Mouse (Mus musculus): ENCODE results near the gene 4930432M17Rik.

The 4930432M17Rik gene

DNA sequence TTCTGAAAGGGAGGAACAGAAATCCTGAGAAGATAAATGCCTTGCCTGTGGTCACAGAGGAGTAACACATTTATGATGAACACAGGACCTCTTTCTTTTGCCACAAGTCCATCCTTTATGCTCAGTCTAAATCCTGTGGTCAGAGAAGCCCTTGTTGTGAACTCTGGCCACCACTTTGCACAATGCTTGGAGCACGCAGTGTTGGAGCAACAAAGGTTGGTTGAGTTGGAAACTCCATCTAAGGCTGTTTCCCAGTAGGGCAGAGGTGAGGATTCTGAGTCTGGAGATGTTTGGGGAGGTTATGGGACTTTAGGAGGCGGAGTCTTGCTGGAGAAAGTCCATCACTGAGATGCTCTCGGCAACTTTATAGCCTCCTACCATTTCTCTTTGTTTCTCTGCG lies 36.5 kb downstream of the 4930432M17Rik start:
- no peak for DNase-seq (ENCODE audit: low spot score in 2 of 2)

DNA sequence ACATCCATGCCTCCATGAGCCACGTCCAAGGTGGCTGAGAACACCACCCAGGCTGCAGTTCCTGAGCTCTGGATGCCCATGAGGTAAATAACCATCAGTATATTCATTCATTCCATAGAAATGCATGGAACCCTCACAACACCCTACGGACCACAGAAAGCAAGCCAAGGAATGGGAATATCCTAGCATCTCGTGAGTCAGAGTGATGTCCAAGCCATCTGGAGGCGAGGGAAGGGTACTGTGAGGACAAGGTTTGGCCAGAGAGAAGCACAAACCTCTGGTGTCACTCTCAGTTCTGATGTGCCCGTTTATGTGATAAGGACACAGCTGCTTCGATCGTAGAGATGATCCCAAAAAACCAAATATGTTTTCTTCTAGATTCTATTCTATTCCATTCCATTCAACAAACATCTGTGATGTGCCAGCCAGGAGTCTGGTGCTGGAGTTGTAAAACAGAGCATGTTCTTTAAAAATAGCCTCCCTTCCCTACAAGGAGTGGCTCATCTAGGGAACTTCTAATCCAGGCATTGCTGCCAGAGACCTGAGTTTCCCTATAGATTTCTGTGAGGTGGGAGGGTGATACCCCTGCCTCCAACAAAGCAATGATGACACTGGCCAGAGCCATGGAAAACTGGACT lies 40.5 kb downstream of the 4930432M17Rik start:
- DNase-seq (ENCODE audit: low spot score in 2 of 2) = no peak

DNA sequence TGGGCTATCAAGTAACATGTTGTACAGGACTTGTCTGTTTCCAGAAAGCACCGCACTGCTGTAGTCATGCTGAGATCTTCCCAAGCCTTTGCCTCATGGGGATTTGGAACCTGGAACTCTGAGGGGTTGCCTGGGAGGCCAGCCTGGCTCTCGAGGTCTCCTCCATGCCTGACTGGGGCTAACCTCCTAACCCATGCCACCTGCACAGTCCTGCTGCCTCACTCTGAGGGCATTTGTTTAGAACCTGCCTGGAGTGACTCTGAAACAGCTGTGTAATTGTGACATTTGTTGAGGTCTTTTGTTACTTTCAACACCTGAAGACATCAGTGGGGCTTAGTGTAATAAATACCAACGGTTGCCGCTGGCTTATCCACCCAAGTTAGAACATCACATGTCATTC lies 41.7 kb downstream of the 4930432M17Rik start:
- no peak for DNase-seq (ENCODE audit: low spot score in 2 of 2)

DNA sequence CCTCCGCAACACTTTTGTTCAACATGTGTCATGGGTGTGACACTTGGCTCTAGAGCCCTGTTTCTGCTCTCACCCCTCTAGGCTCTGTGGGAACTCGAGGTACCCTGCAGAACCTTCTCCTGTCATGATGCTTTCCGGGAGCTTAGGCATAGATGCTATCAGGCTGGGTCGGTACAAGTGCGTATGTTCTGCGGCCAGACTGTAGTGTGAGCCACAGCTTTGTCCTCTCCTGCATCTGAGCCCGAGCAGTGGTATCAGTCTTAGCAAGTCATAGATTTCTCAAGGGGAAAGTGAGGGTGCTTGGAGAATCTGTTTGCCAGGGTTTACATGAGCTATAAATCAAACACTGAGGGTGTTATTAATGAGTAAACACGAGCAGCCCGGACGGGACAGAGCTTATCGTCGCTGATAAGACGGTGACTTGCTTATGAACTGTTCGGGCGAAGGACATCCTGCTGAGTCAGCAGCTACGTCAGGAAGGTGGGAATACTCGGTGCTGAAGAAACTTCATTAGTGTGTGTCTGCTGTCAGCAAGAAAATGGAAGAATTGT lies 42.7 kb downstream of the 4930432M17Rik start:
- no peak for DNase-seq (ENCODE audit: low spot score in 2 of 2)

DNA sequence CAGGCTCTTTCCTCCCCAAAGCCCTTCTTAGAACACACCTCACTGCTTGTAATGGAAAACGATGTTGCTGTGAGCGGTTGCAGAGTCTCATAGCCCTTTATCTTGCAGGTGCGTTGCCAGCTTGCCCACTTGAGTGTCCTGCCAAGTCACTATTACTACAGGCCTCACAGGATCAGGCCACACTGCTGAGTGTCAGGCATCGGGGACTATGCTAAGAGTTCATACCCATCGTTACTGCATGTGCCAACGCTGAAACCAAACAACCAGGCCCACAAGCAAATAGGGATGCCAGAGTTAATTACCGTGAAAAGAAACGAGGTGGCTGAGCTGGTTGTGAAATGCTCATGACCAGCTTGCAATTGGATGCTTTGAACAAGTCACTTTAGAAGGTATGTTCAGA lies 43.3 kb downstream of the 4930432M17Rik start:
- DNase-seq (ENCODE audit: low spot score in 2 of 2) = no peak

DNA sequence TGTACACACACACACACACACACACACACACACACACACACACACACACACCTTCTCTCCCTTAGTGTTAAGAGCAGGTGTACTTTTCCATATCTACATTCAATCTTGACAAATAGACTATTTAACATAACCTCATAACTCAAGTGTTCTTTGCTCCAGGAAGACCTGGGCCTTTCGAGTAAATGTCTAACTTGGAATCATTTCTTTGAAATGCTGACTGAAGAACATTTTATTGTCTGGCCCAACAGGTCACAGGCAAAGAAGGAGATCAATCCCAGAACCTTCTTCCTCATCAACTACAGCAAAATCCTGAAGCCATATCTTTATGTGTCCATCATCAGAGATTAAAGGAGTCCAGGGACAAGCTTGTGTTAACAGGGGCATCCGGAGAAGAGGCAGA lies 43.9 kb downstream of the 4930432M17Rik start:
- DNase-seq (ENCODE audit: low spot score in 2 of 2) = no peak

DNA sequence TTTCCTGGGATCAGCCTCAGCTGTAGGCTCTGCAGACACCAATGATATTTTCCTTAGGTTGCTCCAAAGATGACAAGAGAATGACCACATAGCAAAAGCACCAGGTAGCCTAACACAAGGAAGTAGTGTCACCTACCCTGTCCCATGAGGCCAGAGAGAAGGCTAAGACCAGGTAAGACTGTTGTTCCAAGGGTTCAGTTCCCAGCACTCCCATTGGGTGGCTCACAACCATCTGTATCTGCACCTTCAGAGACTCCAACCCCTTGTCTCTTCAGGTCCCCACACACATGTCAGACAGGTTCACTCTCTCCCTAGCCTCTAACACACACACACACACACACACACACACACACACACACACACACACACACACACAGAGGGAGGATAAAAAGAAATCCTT lies 44.8 kb downstream of the 4930432M17Rik start:
- no peak for DNase-seq (ENCODE audit: low spot score in 2 of 2)

DNA sequence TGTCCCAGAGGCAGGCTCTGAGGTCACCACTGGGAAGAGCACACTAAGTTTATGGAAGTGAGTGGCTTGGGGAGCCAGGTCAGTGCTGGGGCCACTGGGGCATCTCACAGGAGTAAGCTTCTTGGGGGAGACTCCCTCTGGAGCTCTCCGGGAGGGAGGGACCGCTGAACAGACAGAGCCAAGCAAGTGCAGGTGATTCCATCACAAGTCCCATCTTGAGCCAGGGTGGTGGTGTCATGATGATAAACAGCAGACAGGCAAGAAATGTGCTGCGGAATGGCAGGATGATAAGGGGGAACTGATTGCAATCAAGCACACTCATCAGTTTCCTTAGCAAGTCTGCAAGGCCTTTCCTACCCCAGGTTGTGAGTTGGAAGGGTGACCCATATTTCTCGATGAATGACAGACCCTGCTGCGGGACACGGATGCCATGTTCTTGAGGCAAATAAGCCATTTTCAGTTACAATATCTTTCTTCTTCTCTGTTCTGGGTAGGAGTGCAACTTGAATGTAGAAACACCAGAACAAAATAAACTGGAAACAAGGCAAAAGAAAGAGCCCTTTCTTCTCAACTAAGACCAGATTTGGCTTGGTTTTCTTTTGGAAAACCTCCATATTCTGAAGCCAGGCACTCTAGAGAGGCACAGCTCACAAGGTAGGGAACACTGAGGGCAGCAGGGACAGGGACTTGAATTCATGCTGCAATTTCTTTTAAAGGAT lies 45.3 kb downstream of the 4930432M17Rik start:
- no peak for DNase-seq (ENCODE audit: low spot score in 2 of 2)

DNA sequence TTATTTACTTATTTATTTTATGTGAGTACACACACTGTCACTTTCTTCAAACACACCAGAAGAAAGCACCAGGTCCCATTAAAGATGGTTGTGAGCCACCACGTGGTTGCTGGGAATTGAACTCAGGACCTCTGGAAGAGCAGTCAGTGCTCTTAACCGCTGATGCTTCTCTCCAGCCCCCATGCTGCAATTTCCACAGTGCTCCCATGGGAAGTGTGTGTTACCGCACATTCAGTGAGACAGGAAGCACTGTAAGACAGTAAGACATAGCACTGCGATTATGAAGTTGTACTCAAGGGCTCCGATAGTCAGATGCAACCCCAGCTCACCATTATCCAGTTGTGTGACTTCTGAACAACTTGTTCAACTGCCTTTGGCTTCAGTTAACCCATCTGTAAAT lies 45.9 kb downstream of the 4930432M17Rik start:
- DNase-seq (ENCODE audit: low spot score in 2 of 2) = no peak

DNA sequence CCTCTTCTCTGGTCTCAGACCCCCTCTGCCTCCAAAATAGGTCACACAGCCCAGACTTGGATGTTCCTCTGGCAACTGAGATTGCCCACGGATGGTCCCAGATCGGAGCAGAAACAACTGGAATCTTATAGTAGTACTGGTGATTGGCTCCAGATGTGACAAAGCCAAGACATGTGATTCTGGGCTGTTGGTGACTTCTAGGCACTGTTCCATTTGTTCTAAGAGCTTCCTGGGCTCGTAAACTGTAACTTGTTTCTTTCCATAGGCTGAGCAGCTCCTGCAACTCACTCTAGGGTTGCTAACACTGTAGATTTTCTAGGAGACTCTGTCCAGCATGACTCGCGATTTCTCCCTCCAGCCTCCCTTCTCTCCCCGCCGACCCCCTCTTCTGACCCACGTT lies 48.1 kb downstream of the 4930432M17Rik start:
- no peak for DNase-seq (ENCODE audit: low spot score in 2 of 2)

DNA sequence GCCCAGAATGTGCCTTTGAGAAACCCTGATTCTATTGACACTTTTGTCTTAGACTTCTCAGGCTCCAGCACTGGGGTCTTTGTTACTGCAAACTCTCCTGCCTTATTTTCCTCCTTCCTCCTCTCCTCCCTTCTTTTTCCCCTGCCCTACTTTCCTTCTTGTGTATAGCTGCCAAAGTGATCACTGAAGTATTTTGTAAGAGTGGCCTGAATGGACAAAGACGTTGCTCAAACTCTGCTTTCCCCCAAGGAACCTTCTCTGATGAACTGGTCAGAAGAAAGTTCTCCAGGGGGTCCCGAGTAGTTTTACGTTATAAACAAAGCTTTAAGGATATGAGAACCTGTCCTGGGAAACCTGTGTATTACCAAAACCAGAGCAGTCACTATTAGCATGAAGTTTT lies 49.1 kb downstream of the 4930432M17Rik start:
- DNase-seq (ENCODE audit: low spot score in 2 of 2) = no peak

DNA sequence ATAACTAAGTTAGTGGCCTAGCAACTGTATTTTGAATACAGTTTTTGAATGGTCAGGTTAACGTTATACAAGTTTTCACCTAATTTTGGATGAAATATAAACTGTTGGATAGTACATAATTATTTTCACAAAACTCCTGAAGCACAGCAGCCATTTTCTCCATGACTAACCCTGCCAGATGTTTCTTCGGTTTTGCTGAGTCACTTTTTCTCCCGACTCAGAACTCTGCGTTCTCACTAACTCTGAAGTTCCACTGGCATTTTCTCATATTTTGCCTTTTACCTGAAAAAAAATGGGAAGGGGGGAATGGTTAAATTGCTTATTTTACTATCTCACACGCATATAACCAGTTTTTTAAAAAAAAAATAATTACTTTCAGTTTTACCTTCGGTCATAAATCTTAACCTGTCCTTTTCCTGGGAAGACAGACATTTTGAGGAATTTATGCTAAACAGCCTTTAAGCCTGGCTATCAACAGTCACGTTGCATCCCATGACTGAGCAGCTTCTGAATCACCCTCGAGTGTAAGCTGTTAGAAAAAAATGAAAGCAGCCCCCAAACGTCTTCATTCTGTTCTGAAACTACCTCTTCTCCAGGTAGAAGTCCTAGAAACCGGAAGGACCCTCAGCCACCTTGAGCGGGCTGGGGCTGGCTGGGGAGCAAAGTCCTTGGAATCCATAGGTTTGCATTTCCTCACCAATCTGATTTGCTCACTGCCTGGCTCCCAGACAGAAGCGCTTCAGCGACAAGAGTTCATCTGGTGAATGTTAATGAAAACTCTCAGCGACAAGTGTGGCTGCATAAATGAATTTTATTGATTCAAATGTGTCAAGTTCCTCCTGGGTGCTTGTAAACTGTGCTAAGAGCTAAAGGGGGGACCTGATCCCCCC lies 50.5 kb downstream of the 4930432M17Rik start:
- DNase-seq (ENCODE audit: low spot score in 2 of 2) = no peak

DNA sequence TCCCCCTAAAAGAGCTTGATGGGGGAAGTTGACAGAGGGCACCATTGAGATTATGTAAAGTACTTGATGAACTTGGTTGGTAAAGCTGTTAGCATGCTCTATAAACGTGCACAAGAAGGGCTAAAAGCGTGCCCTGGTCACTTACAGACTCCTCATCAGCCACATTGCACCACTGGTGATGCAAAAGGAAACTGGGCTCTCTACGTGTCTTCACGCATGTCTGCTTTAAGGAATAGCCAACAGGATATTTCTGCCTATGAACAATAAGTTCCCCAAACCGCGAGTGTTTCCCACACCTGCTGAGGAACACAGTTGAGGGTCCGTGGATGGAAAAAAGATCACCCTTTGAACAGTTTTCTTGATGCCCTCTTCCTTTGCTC lies 51.1 kb downstream of the 4930432M17Rik start:
- DNase-seq (ENCODE audit: low spot score in 2 of 2) = no peak

DNA sequence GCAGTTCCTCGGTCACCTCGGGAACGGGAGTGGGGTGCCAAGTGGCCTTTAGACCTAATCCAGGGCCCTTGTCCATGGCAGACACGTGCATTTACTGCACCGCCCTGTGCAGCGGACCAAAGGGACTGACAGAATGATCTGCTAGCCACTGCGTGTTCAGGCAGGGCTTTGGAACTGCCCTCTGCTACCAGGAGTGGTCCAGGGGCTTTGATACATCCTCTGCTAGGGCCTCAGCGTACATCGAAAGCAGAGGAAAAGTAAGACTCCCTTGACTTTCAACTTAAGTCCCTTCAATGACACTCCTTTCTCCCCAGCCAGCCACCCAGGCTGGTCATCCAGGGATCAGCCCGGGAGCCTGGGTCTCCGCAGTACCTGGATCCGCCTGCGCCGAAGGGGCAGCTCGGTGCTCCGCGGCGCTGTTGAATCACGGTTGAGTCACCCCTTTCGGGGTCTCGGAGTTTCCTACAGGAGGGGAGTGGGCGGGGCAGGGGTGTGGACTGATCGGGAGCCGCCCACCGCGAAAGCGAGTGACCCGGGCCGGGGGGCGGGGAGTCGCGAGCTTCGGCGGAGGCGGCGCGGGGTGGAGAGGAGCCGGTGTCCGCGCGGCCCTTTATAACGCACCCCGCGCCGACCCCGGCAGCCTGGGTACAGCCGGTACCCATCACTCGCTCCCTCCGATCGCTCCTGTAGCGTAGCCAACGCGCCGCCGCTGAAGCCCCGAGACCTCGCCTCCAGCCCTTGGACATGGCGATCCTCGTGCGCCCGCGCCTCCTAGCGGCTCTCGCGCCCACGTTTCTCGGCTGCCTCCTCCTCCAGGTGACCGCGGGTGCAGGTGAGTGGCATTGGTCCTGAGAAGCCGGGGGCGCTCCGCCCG lies 52.6 kb downstream of the 4930432M17Rik start, which contains the start of gene F3:
F3 (plus strand) TSS at position 567 of the 874 bp plus-strand sequence.
- DNase-seq (ENCODE audit: low spot score in 2 of 2) = peak; percentile 75 to 79

DNA sequence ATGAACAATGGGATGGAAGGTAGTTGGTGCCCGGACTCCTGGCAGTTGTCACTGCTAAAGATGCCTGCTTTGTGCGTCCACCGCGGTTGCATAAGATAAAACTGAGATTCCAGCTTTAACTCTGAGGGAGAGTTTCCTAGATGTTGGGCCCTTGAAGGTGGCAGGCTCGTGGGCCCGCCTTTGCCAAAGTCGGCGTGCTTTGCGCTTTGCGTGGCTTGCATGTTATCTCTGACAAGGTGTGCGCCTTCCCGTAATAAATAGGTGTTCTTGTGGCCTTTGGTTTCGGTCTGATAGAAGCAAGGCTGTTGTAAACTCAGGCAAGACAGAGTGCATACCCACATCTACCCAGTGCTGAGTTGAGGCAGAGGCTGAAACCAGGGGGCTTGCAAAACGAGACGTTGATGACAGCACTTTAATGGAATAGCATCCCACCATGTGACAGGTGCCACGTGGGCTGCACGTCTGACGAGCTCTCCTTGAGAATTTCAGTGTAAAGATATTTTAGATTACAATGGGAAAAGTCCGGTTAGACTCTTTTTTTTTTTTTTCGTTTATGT lies 53.5 kb downstream of the 4930432M17Rik start:
- DNase-seq (ENCODE audit: low spot score in 2 of 2) = no peak

DNA sequence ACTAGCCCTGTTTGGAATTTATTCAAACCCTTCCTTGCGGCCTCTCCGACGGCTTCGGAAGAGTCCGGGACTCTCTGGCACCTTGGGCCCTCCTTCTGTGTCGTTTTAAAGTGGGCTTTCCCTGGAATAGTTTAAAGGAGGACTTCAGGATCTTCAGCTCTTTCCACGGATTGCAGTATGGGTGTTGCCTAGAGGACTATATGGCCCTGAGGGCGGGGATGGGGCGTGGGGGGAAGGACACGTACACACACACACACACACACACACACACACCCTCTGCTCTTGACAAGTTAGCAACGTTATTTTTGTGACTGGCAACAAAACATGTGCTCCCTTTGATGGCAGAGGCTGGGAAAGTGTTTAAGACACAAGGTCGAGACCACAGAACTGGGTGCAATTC lies 54.0 kb downstream of the 4930432M17Rik start:
- DNase-seq (ENCODE audit: low spot score in 2 of 2) = no peak

DNA sequence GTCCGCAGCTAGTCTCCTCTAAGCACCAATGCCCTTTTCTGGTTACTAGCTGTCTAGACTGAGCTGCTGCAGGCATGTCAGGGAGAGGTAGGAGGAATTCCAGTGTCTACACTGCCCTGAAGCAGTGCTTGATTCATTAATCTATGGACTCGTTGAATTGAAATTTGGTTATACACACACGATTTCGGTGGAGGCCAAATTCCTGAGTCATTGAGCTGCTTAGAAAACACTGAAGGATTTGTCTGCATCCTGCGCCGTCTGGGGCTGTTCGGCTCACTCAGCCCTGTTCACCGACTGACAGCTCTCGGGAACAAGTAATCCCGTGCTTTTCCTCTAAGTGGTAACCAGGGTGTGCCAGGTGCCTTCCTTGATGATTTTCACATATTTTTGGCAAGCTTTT lies 55.1 kb downstream of the 4930432M17Rik start:
- DNase-seq (ENCODE audit: low spot score in 2 of 2) = no peak

DNA sequence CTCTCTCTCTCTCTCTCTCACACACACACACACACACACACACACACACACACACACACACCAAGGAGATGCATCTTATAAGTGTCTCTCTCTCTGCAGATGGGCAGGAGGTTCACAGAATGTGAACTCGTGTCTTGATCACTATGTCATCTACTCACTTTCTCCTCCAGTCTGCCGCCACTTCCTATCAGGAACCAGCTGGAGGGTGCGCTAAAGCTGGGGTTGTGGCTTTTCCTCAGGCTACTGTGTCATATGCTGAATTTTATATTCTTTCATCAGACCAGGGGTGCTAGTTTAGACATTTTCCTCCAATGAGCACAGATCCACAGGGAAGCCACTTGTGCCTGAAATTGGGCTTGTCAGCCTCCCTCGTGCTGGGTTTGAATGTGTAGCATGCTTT lies 59.1 kb downstream of the 4930432M17Rik start:
- DNase-seq (ENCODE audit: low spot score in 2 of 2) = no peak

Data from cerebellum, postnatal 4 days (tissue).